Mouse (Mus musculus) MEL (cell line): ENCODE measurements around the gene Artn. TPM values are rescaled to one million over a fixed set of nuclear protein-coding genes. Genes with fewer than 3 reads are reported as not detected.

Source experiments
- DNase-seq: peaks from one replicate; pipeline ENCODE4 v3.0.0; 2011; ENCODE audit warnings: low read depth, low spot score
- H3K27ac ChIP-seq: 2 replicates; pipeline ENCODE4 v1.5.1; 2012; ENCODE audit warnings: low read depth, mild to moderate bottlenecking, control low read depth, low read length, moderate library complexity; ENCODE audit not compliant: control insufficient read depth
- H3K27me3 ChIP-seq, 2 experiments: fragments of 150-350 bp in 1 of 2; sonication (generic) in 1 of 2; 2 replicates each; pipeline ENCODE4 v1.6.1; 2012; ENCODE audit warnings: low read length in 2 of 2, mild to moderate bottlenecking in 2 of 2, improper control_type of control experiment in 1 of 2, moderate library complexity in 1 of 2; ENCODE audit not compliant: insufficient read depth in 2 of 2, control insufficient read depth in 1 of 2
- H3K36me3 ChIP-seq, 2 experiments: 2 replicates each; pipeline ENCODE4 v1.6.1; 2012 to 2014; ENCODE audit warnings: low read length in 2 of 2, improper control_type of control experiment in 1 of 2, inconsistent platforms in 1 of 2, mild to moderate bottlenecking in 1 of 2; ENCODE audit not compliant: insufficient read depth in 2 of 2, control insufficient read depth in 1 of 2
- H3K4me1 ChIP-seq, 2 experiments: fragments of 150-350 bp in 1 of 2; sonication (generic) in 1 of 2; 2 replicates each; pipeline ENCODE4 v1.6.1; 2012; ENCODE audit warnings: low read length in 2 of 2, improper control_type of control experiment in 1 of 2, mild to moderate bottlenecking in 1 of 2; ENCODE audit not compliant: insufficient read depth in 2 of 2, control insufficient read depth in 1 of 2
- H3K4me3 ChIP-seq, 2 experiments: fragments of 150-350 bp in 1 of 2; sonication (generic) in 1 of 2; 2 replicates each; pipeline ENCODE4 v1.5.1; 2012; ENCODE audit warnings: low read depth in 2 of 2, low read length in 2 of 2, mild to moderate bottlenecking in 2 of 2, moderate library complexity in 2 of 2, control low read depth in 1 of 2, improper control_type of control experiment in 1 of 2; ENCODE audit not compliant: control insufficient read depth in 1 of 2, insufficient read depth in 1 of 2
- H3K79me2 ChIP-seq: 2 replicates; pipeline ENCODE4 v1.6.1; 2012; ENCODE audit warnings: mild to moderate bottlenecking, low read length, moderate library complexity; ENCODE audit not compliant: control insufficient read depth, poor library complexity, insufficient read depth
- H3K9ac ChIP-seq: 2 replicates; pipeline ENCODE4 v1.6.1; 2012; ENCODE audit warnings: low read depth, mild to moderate bottlenecking, control low read depth, low read length, moderate library complexity; ENCODE audit not compliant: control insufficient read depth, poor library complexity, severe bottlenecking
- H3K9me3 ChIP-seq: fragments of 150-350 bp; sonication (generic); replicated peaks from 2 replicates; pipeline ENCODE4 v1.6.1; 2012; ENCODE audit warnings: mild to moderate bottlenecking, low read length, improper control_type of control experiment, moderate library complexity; ENCODE audit not compliant: insufficient read depth
- CHD1 ChIP-seq: IDR thresholded peaks from 2 replicates; pipeline ENCODE4 v1.6.1; 2012; ENCODE audit warnings: low read depth, mild to moderate bottlenecking, inconsistent platforms, low read length, improper control_type of control experiment
- CHD2 ChIP-seq: IDR thresholded peaks from 2 replicates; pipeline ENCODE4 v1.6.1; 2011; ENCODE audit warnings: low read length, improper control_type of control experiment
- ELF1 ChIP-seq: IDR thresholded peaks from 2 replicates; pipeline ENCODE4 v1.6.1; 2014; ENCODE audit warnings: low read depth, mild to moderate bottlenecking, inconsistent platforms, low read length, improper control_type of control experiment, moderate library complexity
- EP300 ChIP-seq, 2 experiments: IDR thresholded peaks; 2 replicates each; pipeline ENCODE4 v1.6.1; 2011; ENCODE audit warnings: improper control_type of control experiment in 2 of 2, low read length in 2 of 2, low read depth in 1 of 2, mild to moderate bottlenecking in 1 of 2
- GATA1 ChIP-seq: IDR thresholded peaks from 2 replicates; pipeline ENCODE4 v1.6.1; 2011; ENCODE audit warnings: low read depth, low read length, improper control_type of control experiment
- HCFC1 ChIP-seq: IDR thresholded peaks from 2 replicates; pipeline ENCODE4 v1.6.1; 2012; ENCODE audit warnings: low read depth, mild to moderate bottlenecking, inconsistent platforms, low read length, improper control_type of control experiment, moderate library complexity
- JUND ChIP-seq: IDR thresholded peaks from 2 replicates; pipeline ENCODE4 v1.6.1; 2011; ENCODE audit warnings: low read depth, mild to moderate bottlenecking, improper control_type of control experiment, low read length
- MAX ChIP-seq: IDR thresholded peaks from 2 replicates; pipeline ENCODE4 v1.6.1; 2011; ENCODE audit warnings: low read length, improper control_type of control experiment
- MEF2A ChIP-seq: IDR thresholded peaks from 2 replicates; pipeline ENCODE4 v1.6.1; 2014; ENCODE audit warnings: low read depth, mild to moderate bottlenecking, inconsistent platforms, low read length, improper control_type of control experiment; ENCODE audit not compliant: poor library complexity, insufficient replicate concordance, severe bottlenecking; ENCODE audit errors: extremely low read depth
- MXI1 ChIP-seq: IDR thresholded peaks from 2 replicates; pipeline ENCODE4 v1.6.1; 2011; ENCODE audit warnings: mild to moderate bottlenecking, low read depth, low read length, improper control_type of control experiment
- NELFE ChIP-seq: IDR thresholded peaks from 2 replicates; pipeline ENCODE4 v1.6.1; 2011; ENCODE audit warnings: low read depth, low read length, improper control_type of control experiment
- POLR2A ChIP-seq, 2 experiments: IDR thresholded peaks; 2 replicates each; pipeline ENCODE4 v1.6.1; 2011 to 2012; ENCODE audit warnings: low read length in 2 of 2, mild to moderate bottlenecking in 2 of 2, control low read depth in 1 of 2, improper control_type of control experiment in 1 of 2, low read depth in 1 of 2, moderate library complexity in 1 of 2; ENCODE audit not compliant: control insufficient read depth in 1 of 2, insufficient read depth in 1 of 2, poor library complexity in 1 of 2
- RAD21 ChIP-seq: IDR thresholded peaks from 2 replicates; pipeline ENCODE4 v1.6.1; 2011; ENCODE audit warnings: mild to moderate bottlenecking, low read depth, low read length, improper control_type of control experiment
- RCOR1 ChIP-seq: IDR thresholded peaks from 2 replicates; pipeline ENCODE4 v1.6.1; 2012; ENCODE audit warnings: low read depth, mild to moderate bottlenecking, inconsistent platforms, low read length, improper control_type of control experiment
- SIN3A ChIP-seq: IDR thresholded peaks from 2 replicates; pipeline ENCODE4 v1.6.1; 2012; ENCODE audit warnings: low read length, improper control_type of control experiment, inconsistent platforms
- SMC3 ChIP-seq: IDR thresholded peaks from 2 replicates; pipeline ENCODE4 v1.6.1; 2011; ENCODE audit warnings: low read depth, low read length, improper control_type of control experiment
- ZC3H11A ChIP-seq: IDR thresholded peaks from 2 replicates; pipeline ENCODE4 v1.6.1; 2012; ENCODE audit warnings: low read depth, mild to moderate bottlenecking, inconsistent platforms, low read length, improper control_type of control experiment
- ZKSCAN1 ChIP-seq: IDR thresholded peaks from 2 replicates; pipeline ENCODE4 v1.6.1; 2012; ENCODE audit warnings: low read depth, mild to moderate bottlenecking, inconsistent platforms, low read length, improper control_type of control experiment, moderate library complexity
- ZMIZ1 ChIP-seq: IDR thresholded peaks from 2 replicates; pipeline ENCODE4 v1.6.1; 2012; ENCODE audit warnings: low read depth, mild to moderate bottlenecking, inconsistent platforms, low read length, improper control_type of control experiment, moderate library complexity
- ZNF384 ChIP-seq: IDR thresholded peaks from 2 replicates; pipeline ENCODE4 v1.6.1; 2012; ENCODE audit warnings: low read depth, mild to moderate bottlenecking, inconsistent platforms, low read length, improper control_type of control experiment
- polyA plus RNA-seq, 2 experiments: library from polyadenylated mRNA; stranded (reverse) in 1 of 2; unstranded in 1 of 2; fragments of >175 nt in 1 of 2; fragments of >200 nt in 1 of 2; gene quantifications; 2 replicates each; pipeline versions ENCODE4 v1.2.1 to v1.2.4; 2012; ENCODE audit warnings: low replicate concordance in 2 of 2, low read depth in 1 of 2; ENCODE audit not compliant: insufficient read length in 2 of 2, insufficient read depth in 1 of 2, missing spikeins in 1 of 2
- total RNA-seq: library from RNA; depleted of rRNA; stranded (reverse); fragments of 300-350 nt; gene quantifications from 2 replicates; pipeline ENCODE4 v1.2.3, GENCODE M21; 2012

Artn gene
- total and polyA plus RNA-seq, 3 experiments: 0.08 to 0.21 TPM; not detected in 1

- H3K4me3 ChIP-seq: no peak overlapping the region
- H3K4me1 ChIP-seq: peaks cover 10 to 25% of the 10 kb centered on the region in 2 experiments
- H3K27ac ChIP-seq: no peak overlapping the region
- DNase-seq: no peak
- H3K27me3 ChIP-seq: no peaks in the 10 kb centered on the region
- H3K9me3 ChIP-seq: no peaks in the 10 kb centered on the region
- TF ChIP-seq EP300 (IDR thresholded peaks at IDR 0.05; ENCODE audit: low read depth in 1 of 2, low read length in 2 of 2): no peak
- H3K36me3 ChIP-seq: peaks cover 0 to 16% of the 10 kb centered on the region in 2 experiments; a peak in 3 of 4 replicates
- no peaks in the 10 kb centered on the region for H3K79me2 ChIP-seq
- H3K9ac ChIP-seq: no peak overlapping the region
These were observed 48.7 kb upstream of the Artn start for GRCm38 (mm10) chr4:117978282-117978681.

GRCm38 (mm10) chr4:117977841-117978240, 48.3 kb upstream of the Artn start:
- H3K4me1 ChIP-seq: peaks cover 10 to 30% of the 10 kb centered on the region in 2 experiments
- TF ChIP-seq CHD1 (no peak), ELF1 (no peak), POLR2A (IDR thresholded peaks at IDR 0.05; ENCODE audit: control insufficient read depth in 1 of 2, insufficient read depth in 1 of 2, low read depth in 1 of 2, low read length in 2 of 2, poor library complexity in 1 of 2) (no peak), NELFE (no peak), RAD21 (no peak), ZKSCAN1 (no peak), RCOR1 (no peak), MXI1 (no peak), SMC3 (no peak), ZNF384 (no peak), GATA1 (no peak), ZMIZ1 (no peak), SIN3A (no peak), JUND (no peak), MAX (no peak)
- TF ChIP-seq, all 39 proteins: peak for 0
- H3K27ac ChIP-seq: no peak overlapping the region

GRCm38 (mm10) chr4:117977371-117977770, 47.8 kb upstream of the Artn start:
- H3K9me3 ChIP-seq: no peaks in the 10 kb centered on the region
- no peak overlapping the region for H3K4me3 ChIP-seq
- DNase-seq: no peak
- peaks cover 10 to 30% of the 10 kb centered on the region in 2 experiments for H3K4me1 ChIP-seq
- peaks cover 0 to 16% of the 10 kb centered on the region in 2 experiments; a peak in 3 of 4 replicates for H3K36me3 ChIP-seq
- H3K79me2 ChIP-seq: no peaks in the 10 kb centered on the region
- H3K9ac ChIP-seq: no peak overlapping the region
- no peak overlapping the region for H3K27ac ChIP-seq
- no peaks in the 10 kb centered on the region for H3K27me3 ChIP-seq
- TF ChIP-seq CHD1 (no peak), ZC3H11A (no peak), EP300 (IDR thresholded peaks at IDR 0.05; ENCODE audit: low read depth in 1 of 2, low read length in 2 of 2) (no peak), HCFC1 (no peak), CHD2 (no peak), POLR2A (IDR thresholded peaks at IDR 0.05; ENCODE audit: control insufficient read depth in 1 of 2, insufficient read depth in 1 of 2, low read depth in 1 of 2, low read length in 2 of 2, poor library complexity in 1 of 2) (no peak), MEF2A (no peak), RCOR1 (no peak)

More at GRCm38 (mm10) chr4:117977841-117978240, 48.3 kb upstream of the Artn start:
- Histone ChIP-seq H3K4me3 (no peak overlapping the region), H3K79me2 (no peaks in the 10 kb centered on the region), H3K9me3 (no peaks in the 10 kb centered on the region), H3K27me3 (no peaks in the 10 kb centered on the region), H3K9ac (no peak overlapping the region), H3K36me3 (peaks cover 0 to 16% of the 10 kb centered on the region in 2 experiments; a peak in 3 of 4 replicates)
- no peak for DNase-seq
